Mouse (Mus musculus) embryonic facial prominence, embryonic 14.5 days (tissue): ENCODE results near the gene Thsd4. TPM values are rescaled to one million over a fixed set of nuclear protein-coding genes. Genes with fewer than 3 reads are reported as not detected.

Experiments
- ATAC-seq: fragments of 200-750 bp; cut with Nextera tagmentation; 2 replicates; pipeline ENCODE4 v1.8.0; 2017; ENCODE audit warnings: low read depth, moderate number of reproducible peaks, moderate TSS enrichment
- DNase-seq: peaks from one replicate; pipeline ENCODE4 v3.0.0-alpha.2; 2015; ENCODE audit warnings: low spot score
- H3K27ac ChIP-seq: fragments of 300-500 bp; sonication (generic); replicated peaks from 2 replicates; pipeline ENCODE4 v1.5.1; 2014; ENCODE audit warnings: low read depth, mild to moderate bottlenecking, low read length, moderate library complexity
- H3K27me3 ChIP-seq: fragments of 300-500 bp; sonication (generic); replicated peaks from 2 replicates; pipeline ENCODE4 v1.6.1; 2014; ENCODE audit warnings: low read length; ENCODE audit not compliant: control insufficient read depth, insufficient read depth
- H3K36me3 ChIP-seq: fragments of 300-500 bp; sonication (generic); 2 replicates; pipeline ENCODE4 v1.6.1; 2014; ENCODE audit warnings: low read length, mixed read lengths; ENCODE audit not compliant: control insufficient read depth, insufficient read depth
- H3K4me1 ChIP-seq: fragments of 300-500 bp; sonication (generic); 2 replicates; pipeline ENCODE4 v1.6.1; 2014; ENCODE audit warnings: antibody characterized with exemption, low read length; ENCODE audit not compliant: control insufficient read depth, insufficient read depth
- H3K4me2 ChIP-seq: fragments of 300-500 bp; sonication (generic); 2 replicates; pipeline ENCODE4 v1.6.1; 2014; ENCODE audit warnings: low read depth, mild to moderate bottlenecking, low read length, moderate library complexity, mixed read lengths
- H3K4me3 ChIP-seq: fragments of 300-500 bp; sonication (generic); 2 replicates; pipeline ENCODE4 v1.5.1; 2014; ENCODE audit warnings: low read depth, mild to moderate bottlenecking, low read length
- H3K9ac ChIP-seq: fragments of 300-500 bp; sonication (generic); 2 replicates; pipeline ENCODE4 v1.6.1; 2014; ENCODE audit warnings: low read depth, mild to moderate bottlenecking, low read length, moderate library complexity, mixed read lengths
- H3K9me3 ChIP-seq: fragments of 300-500 bp; sonication (generic); 2 replicates; pipeline ENCODE4 v1.6.1; 2016; ENCODE audit warnings: low read length; ENCODE audit not compliant: control insufficient read depth
- WGBS: fragments of 180-500 bp; shearing (Covaris S2); extraction: QIAGEN DNeasy Blood & Tissue Kit; methylation state at CpG from one replicate; pipeline ENCODE4 v1.1.7; 2014; 5-methylcytosine and 5-hydroxymethylcytosine counted together
- polyA plus RNA-seq: library from polyadenylated mRNA; unstranded; fragments of >200 nt; fragmentation: Nextera tagmentation; extraction: Ambion mirVana; gene quantifications from 2 replicates; pipeline ENCODE4 v1.2.1, GENCODE M21; 2014

The Thsd4 gene
- polyA plus RNA-seq, 1 experiment from 2014 or later = 26.1 TPM

DNA sequence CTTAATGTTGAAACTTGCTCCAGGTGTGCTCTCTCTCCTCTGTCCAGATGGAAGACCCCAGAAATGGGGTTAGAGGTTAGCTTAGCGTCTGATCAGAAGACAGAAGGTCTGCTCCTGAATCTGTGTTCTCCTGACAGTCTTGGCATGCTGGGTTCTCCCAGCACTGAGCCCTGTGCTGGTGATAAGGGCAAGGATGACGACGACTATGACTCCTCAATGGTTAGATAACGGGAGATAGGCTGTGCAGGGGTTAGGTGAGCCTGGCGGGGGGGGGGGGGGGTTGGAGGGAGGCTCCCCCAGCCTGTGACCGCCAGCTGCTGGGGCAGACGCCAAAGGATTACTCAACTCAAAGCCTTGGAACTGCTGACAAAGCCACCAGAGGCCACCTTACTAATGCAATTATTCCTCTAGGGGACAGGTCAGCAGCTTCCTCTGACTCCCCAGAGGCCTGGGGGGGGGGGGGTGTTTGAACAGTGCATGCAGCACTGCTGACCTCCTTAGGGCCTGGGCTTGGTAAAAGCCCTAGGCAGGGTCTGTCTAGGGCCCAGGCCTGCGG, 569.3 kb downstream of the Thsd4 start:
- no peaks in the 10 kb centered on the region for H3K27me3 ChIP-seq
- no peaks in the 10 kb centered on the region for H3K9me3 ChIP-seq
- H3K4me3 ChIP-seq = no peak overlapping the region
- no peaks in the 10 kb centered on the region for H3K36me3 ChIP-seq
- 63% methylated on average over 7 of the region's 8 CpGs for WGBS
- DNase-seq (no peak), ATAC-seq (no peak)
- peaks cover 5% of the 10 kb centered on the region; the same call in 1 of the 2 replicates for H3K4me1 ChIP-seq
- no peak overlapping the region for H3K27ac ChIP-seq
- H3K4me2 ChIP-seq = no peak overlapping the region
- no peak overlapping the region for H3K9ac ChIP-seq

DNA sequence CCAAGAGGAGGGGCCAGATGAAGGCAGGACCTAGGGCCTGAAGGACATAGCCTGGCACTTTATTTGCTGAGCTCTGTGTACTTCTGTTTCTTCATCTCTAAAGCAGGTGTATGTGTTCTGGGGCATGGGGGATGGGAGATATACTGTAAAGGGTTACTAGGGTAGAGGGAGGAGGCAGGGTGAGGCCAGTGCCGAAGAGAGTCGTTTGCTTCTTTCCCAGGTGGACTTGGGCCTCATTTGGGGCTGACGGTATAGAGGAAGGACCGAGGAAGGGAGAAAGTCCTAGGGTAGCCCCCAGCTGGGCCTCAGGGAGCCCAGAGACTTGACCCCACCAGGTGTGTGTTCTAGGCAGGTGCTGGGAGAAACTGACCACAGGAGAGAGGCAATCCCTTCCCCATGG, 569.9 kb downstream of the Thsd4 start:
- no peak overlapping the region for H3K27ac ChIP-seq
- H3K4me3 ChIP-seq = no peak overlapping the region
- H3K9ac ChIP-seq = no peak overlapping the region
- no peak overlapping the region for H3K4me2 ChIP-seq
- H3K27me3 ChIP-seq = no peaks in the 10 kb centered on the region
- H3K9me3 ChIP-seq = no peaks in the 10 kb centered on the region
- ATAC-seq = no peak
- WGBS = 72% methylated on average over 4 of the region's 4 CpGs
- H3K36me3 ChIP-seq = no peaks in the 10 kb centered on the region
- H3K4me1 ChIP-seq = peaks cover 5% of the 10 kb centered on the region; the same call in 1 of the 2 replicates
- DNase-seq = no peak

DNA sequence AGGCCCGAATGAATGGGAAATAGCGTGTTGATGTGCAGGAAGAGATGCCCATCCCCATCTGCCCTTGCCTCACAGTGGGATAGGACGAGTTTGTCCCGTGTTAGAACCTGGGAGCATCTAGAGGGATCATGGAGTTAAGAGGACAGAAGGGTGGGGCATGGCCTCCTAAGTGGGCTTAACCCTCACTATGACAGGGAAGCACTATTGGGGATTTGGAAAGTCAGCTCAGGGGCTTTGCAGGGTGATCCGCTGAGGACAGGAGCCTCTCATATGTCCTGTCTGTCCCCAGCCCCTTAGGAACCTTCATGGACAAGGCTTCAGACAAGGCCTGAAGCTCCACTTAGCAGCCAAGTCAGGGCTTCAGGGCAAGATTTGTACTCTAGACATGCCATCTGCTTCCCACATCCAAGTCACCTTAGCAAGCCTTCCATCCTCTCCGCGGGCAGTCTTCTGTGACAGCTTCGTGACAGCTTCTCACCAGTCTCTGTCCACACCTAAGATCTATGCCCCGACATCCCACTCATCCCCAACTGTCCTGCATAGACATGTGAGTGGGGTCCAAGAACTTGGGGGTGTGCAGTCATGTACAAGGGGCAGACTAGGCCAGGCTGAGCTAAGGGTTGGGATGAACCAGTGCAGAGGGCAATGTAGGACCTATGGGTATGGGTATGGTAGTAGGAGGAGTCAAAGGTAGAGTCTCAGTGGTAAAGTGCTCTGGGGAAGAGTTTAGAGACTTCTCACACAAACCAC, 570.7 kb downstream of the Thsd4 start:
- H3K9me3 ChIP-seq = no peaks in the 10 kb centered on the region
- no peak overlapping the region for H3K27ac ChIP-seq
- WGBS = 90% methylated on average over 9 of the region's 9 CpGs
- no peak overlapping the region for H3K9ac ChIP-seq
- no peak overlapping the region for H3K4me3 ChIP-seq
- peaks cover 5% of the 10 kb centered on the region; the same call in 1 of the 2 replicates for H3K4me1 ChIP-seq
- no peak for ATAC-seq
- H3K27me3 ChIP-seq = no peaks in the 10 kb centered on the region
- H3K4me2 ChIP-seq = no peak overlapping the region
- DNase-seq = no peak
- no peaks in the 10 kb centered on the region for H3K36me3 ChIP-seq

DNA sequence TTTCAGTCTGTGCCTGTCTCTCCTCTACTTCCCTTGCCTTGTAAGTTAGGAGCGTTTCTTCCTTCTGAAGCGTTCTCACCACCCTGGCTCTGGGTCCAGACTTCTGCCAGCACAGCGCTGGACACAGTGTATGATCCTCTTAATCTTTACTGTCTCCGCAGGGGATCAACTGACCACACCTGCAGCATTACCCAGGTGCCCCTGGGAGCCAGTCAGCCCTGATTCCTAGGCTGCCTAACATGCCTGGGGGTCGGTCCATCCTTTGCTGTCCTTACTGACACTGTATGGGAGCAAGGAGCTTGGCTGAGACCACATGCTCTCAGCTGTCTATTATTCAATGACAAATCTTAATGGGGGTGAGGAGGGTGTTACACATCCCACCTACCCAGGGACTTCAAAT, 571.9 kb downstream of the Thsd4 start:
- Histone ChIP-seq H3K4me2 (no peak overlapping the region), H3K9me3 (no peaks in the 10 kb centered on the region), H3K4me3 (no peak overlapping the region), H3K9ac (no peak overlapping the region), H3K4me1 (no peaks in the 10 kb centered on the region), H3K27me3 (no peaks in the 10 kb centered on the region), H3K36me3 (no peaks in the 10 kb centered on the region), H3K27ac (no peak overlapping the region)
- ATAC-seq (no peak), DNase-seq (no peak)
- 83% methylated on average over 5 of the region's 5 CpGs for WGBS

DNA sequence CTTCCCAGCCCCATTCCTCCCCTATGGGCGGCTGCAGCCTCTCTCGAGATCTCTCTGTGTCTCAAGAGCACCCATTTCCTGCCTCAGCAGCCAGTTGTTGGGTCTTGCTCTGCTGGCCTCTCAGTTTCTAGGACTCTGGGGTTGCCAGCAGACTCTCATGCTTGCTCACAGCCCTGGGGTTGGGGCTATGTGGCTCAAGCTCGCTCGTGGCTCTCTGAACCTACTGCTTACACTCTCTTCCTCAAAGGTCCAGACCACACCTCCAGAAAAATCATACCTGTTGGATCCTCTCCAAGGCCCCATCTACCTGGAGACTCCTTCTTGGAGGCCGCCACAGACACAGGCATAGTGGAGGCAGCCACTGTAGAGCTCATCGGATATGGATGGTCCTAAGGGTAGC, 572.3 kb downstream of the Thsd4 start:
- no peaks in the 10 kb centered on the region for H3K9me3 ChIP-seq
- H3K4me3 ChIP-seq = no peak overlapping the region
- no peak overlapping the region for H3K27ac ChIP-seq
- H3K27me3 ChIP-seq = no peaks in the 10 kb centered on the region
- H3K9ac ChIP-seq = no peak overlapping the region
- DNase-seq (no peak), ATAC-seq (no peak)
- H3K36me3 ChIP-seq = no peaks in the 10 kb centered on the region
- 76% methylated on average over 6 of the region's 6 CpGs for WGBS
- no peaks in the 10 kb centered on the region for H3K4me1 ChIP-seq
- H3K4me2 ChIP-seq = no peak overlapping the region

DNA sequence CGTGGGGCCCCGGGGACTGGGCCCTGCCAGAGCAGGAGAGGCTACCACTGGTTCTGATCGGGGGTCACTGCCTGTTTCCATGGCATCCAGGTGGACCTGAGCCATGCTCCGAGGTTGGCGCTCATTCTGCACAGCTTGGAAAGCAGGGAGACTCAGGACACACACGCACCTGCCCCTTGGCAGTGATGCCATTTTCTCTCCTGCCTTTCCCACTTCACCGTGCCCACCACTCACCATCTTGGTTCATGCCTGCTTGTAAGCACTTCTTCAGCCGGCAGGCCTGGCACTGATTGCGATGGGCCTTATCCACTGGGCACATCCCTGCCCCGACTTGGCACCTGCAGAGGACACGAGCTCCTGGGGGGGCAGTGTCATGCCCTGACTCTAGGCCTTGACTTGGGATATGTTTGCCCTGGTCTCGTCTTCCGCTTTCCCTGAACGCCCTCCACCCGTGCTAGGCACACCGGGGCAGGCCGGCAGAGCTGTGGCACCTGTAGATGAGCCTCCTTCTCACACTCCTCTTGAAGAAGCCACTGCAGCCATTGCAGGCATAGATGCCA, 573.1 kb downstream of the Thsd4 start:
- H3K4me1 ChIP-seq = no peaks in the 10 kb centered on the region
- ATAC-seq (no peak), DNase-seq (no peak)
- H3K4me3 ChIP-seq = no peak overlapping the region
- H3K4me2 ChIP-seq = no peak overlapping the region
- no peaks in the 10 kb centered on the region for H3K9me3 ChIP-seq
- no peaks in the 10 kb centered on the region for H3K27me3 ChIP-seq
- no peaks in the 10 kb centered on the region for H3K36me3 ChIP-seq
- no peak overlapping the region for H3K27ac ChIP-seq
- no peak overlapping the region for H3K9ac ChIP-seq
- WGBS = 88% methylated on average over 16 of the region's 17 CpGs

DNA sequence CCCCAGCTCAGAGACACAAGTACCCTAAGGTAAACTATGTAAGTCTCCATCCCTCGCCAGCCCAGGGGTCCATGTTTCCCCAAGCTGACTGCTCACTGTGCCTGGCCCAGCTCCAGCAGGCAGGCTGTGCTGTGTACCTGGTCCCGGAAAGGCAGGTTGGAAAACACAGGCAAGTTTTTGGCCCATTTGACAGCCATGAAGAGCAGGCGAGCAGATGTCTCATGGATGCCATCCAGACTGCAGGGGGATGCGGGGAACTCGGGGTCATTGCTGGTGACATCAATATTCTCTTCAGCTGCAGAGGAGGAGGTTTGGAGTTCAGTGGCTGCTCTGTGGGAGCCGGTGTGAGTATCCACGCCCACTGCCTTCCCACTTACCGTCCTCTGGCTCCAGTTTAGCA, 573.6 kb downstream of the Thsd4 start:
- H3K9me3 ChIP-seq = no peaks in the 10 kb centered on the region
- ATAC-seq = no peak
- no peaks in the 10 kb centered on the region for H3K36me3 ChIP-seq
- no peak overlapping the region for H3K9ac ChIP-seq
- 59% methylated on average over 8 of the region's 8 CpGs for WGBS
- H3K4me2 ChIP-seq = no peak overlapping the region
- no peaks in the 10 kb centered on the region for H3K4me1 ChIP-seq
- H3K27me3 ChIP-seq = no peaks in the 10 kb centered on the region
- DNase-seq = no peak
- H3K27ac ChIP-seq = no peak overlapping the region
- H3K4me3 ChIP-seq = no peak overlapping the region

DNA sequence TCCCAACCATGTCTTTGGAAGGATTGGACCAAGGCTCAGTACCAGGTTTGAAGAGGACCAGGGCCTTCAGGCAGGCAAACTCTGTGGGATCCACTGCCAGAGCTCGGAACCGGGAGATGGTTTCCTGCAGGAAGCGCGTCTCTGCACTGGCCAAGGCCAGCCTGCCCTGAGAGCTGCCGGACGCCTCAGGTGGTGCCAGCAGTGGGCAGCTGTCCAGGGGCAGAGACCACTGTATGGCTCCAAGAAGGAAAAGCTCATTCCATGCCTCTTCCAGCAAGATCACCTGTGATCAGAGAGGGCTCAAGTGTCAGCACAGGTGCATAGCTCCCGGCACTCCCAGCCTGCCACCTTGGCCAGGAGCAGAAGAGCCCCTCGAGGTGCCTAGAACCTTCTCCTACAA, 574.6 kb downstream of the Thsd4 start:
- Histone ChIP-seq H3K9me3 (no peaks in the 10 kb centered on the region), H3K27me3 (no peaks in the 10 kb centered on the region), H3K4me3 (no peak overlapping the region), H3K4me1 (no peaks in the 10 kb centered on the region), H3K36me3 (no peaks in the 10 kb centered on the region), H3K4me2 (no peak overlapping the region), H3K27ac (no peak overlapping the region), H3K9ac (no peak overlapping the region)
- DNase-seq (no peak), ATAC-seq (no peak)
- WGBS = 81% methylated on average over 8 of the region's 8 CpGs

DNA sequence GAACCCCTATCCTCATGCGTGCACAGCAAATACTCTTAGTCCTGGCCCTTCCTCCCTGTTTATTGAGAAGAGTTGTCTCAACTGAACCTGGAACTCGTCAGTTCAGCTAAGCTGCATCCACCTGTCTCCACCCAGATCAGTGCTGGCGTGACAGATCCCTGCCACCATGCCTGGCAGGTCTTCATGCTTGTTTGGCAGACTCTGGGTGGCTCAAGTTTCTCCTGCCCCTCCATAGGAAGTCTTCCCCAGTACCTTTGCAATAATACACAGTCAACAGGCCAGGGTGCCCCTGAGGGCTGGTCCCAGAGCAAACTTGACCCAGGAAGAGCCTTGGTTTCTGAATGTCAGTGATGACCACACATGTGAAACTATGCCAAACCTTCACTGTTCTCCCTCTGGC, 576.6 kb downstream of the Thsd4 start:
- Histone ChIP-seq H3K4me3 (no peak overlapping the region), H3K4me1 (no peaks in the 10 kb centered on the region), H3K27ac (no peak overlapping the region), H3K4me2 (no peak overlapping the region), H3K9me3 (no peaks in the 10 kb centered on the region), H3K27me3 (no peaks in the 10 kb centered on the region), H3K36me3 (no peaks in the 10 kb centered on the region), H3K9ac (no peak overlapping the region)
- WGBS = 54% methylated on average over 3 of the region's 3 CpGs
- DNase-seq (no peak), ATAC-seq (no peak)
